Mouse (Mus musculus) brain, embryonic 14.5 days (tissue): ENCODE results near the gene Aco2.

Experiments used
- CTCF ChIP-seq: fragments of 200-500 bp; IDR thresholded peaks from 2 replicates; pipeline ENCODE4 v1.5.1; 2012; ENCODE audit warnings: inconsistent platforms, mild to moderate bottlenecking, moderate library complexity, borderline replicate concordance; ENCODE audit not compliant: insufficient read depth, insufficient read length; ENCODE audit errors: extremely low read depth
- POLR2A ChIP-seq: fragments of 200-500 bp; IDR thresholded peaks from 2 replicates; pipeline ENCODE4 v1.6.1; 2012; ENCODE audit warnings: mild to moderate bottlenecking, inconsistent platforms, borderline replicate concordance; ENCODE audit not compliant: poor library complexity, insufficient read depth, insufficient read length, severe bottlenecking; ENCODE audit errors: extremely low read depth

GRCm38 (mm10) chr15:81838554-81839235 lies 33.4 kb upstream of the Aco2 start:
- TF ChIP-seq CTCF (no peak), POLR2A (no peak)
